In the genomic region with DNA sequence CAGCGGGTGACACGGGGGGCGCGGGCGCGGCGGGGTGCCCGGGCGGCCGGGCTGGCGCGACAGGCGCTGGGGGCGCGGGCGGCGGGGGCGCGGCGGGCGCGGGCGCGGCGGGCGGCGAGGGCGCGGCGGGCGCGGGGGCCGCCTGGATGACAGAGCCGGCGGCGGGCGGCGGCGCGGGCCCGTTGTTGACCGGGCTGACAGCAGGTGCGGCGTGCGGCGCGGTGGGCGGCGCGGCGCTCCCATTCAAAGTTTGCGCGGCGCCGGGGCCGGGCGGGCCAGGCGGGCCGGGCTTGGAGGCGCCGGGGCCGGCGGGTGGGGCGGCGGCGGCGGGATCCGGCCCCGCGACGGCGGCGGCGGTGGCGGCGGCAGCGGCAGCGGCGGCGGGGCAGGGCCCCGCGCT, we compare ENCODE assay signal across 8 mouse cellular contexts. TPM values are rescaled to one million over a fixed set of nuclear protein-coding genes. Genes with fewer than 3 reads are reported as not detected.
A peak's percentile ranks its signal among the peaks of the same experiment; 100 is the strongest.
DNase-seq lines count a peak whose midpoint lies in the region; ATAC-seq lines count a peak whose summit lies in the region.

No protein-coding gene starts in this region.

- peak; percentile 47 for DNase-seq in CD4-positive, CD25-positive, alpha-beta regulatory T cell, adult 2 months (ENCODE audit: low read depth, low spot score)
- no peak for DNase-seq in lung, postnatal 14 days
- DNase-seq in forebrain, embryonic 14.5 days (ENCODE audit: low spot score): peak; percentile 14
- DNase-seq in T-cell, adult 2 months (ENCODE audit: low spot score): no peak

- H3K27me3 ChIP-seq in lung, embryonic 15.5 days: no peaks in the 10 kb centered on the region
- H3K27me3 ChIP-seq in forebrain, embryonic 14.5 days (replicated peaks; ENCODE audit: control insufficient read depth, insufficient read depth, low read length): no peaks in the 10 kb centered on the region
- H3K27me3 ChIP-seq in limb, embryonic 13.5 days: no peaks in the 10 kb centered on the region
- no peaks in the 10 kb centered on the region; the same call in 1 of the 2 replicates for H3K27me3 ChIP-seq in neural tube, embryonic 15.5 days (replicated peaks)

- peak overlapping the region; percentile 78 for H3K4me3 ChIP-seq in lung, embryonic 15.5 days
- peak overlapping the region; percentile 84 for H3K4me3 ChIP-seq in forebrain, embryonic 14.5 days (ENCODE audit: low read depth, low read length)
- H3K4me3 ChIP-seq in limb, embryonic 13.5 days: peak overlapping the region; percentile 79
- H3K4me3 ChIP-seq in neural tube, embryonic 15.5 days (replicated peaks): peak overlapping the region; percentile 90

- H3K4me1 ChIP-seq in lung, embryonic 15.5 days: peaks cover 30% of the 10 kb centered on the region
- H3K4me1 ChIP-seq in forebrain, embryonic 14.5 days (ENCODE audit: control insufficient read depth, insufficient read depth, low read length): peaks cover 31% of the 10 kb centered on the region
- peaks cover 59% of the 10 kb centered on the region for H3K4me1 ChIP-seq in limb, embryonic 13.5 days
- peaks cover 56% of the 10 kb centered on the region for H3K4me1 ChIP-seq in neural tube, embryonic 15.5 days

- WGBS in lung, embryonic 15.5 days: under 1% methylated on average over 44 of the region's 82 CpGs
- under 1% methylated on average over 17 of the region's 82 CpGs for WGBS in forebrain, embryonic 14.5 days
- WGBS in limb, embryonic 13.5 days: 0% methylated on average over 15 of the region's 82 CpGs
- WGBS in neural tube, embryonic 15.5 days: 0% methylated on average over 23 of the region's 82 CpGs

- H3K4me2 ChIP-seq in lung, embryonic 15.5 days: peak overlapping the region; percentile 96
- H3K4me2 ChIP-seq in forebrain, embryonic 14.5 days (ENCODE audit: low read length): peak overlapping the region; percentile 100; the same call in 1 of the 2 replicates
- peak overlapping the region; percentile 100 for H3K4me2 ChIP-seq in limb, embryonic 13.5 days (replicated peaks)
- H3K4me2 ChIP-seq in neural tube, embryonic 15.5 days: peak overlapping the region; percentile 97

- no peaks in the 10 kb centered on the region for H3K36me3 ChIP-seq in lung, embryonic 15.5 days
- no peaks in the 10 kb centered on the region for H3K36me3 ChIP-seq in forebrain, embryonic 14.5 days (ENCODE audit: control insufficient read depth, insufficient read depth, low read length)
- H3K36me3 ChIP-seq in limb, embryonic 13.5 days: no peaks in the 10 kb centered on the region
- no peaks in the 10 kb centered on the region for H3K36me3 ChIP-seq in neural tube, embryonic 15.5 days

- ATAC-seq in CD4-positive, CD25-positive, alpha-beta regulatory T cell, adult 4 months: no peak
- no peak for ATAC-seq in lung, embryonic 15.5 days (ENCODE audit: borderline replicate concordance, extremely low read depth, low FRiP score, low TSS enrichment)
- ATAC-seq in forebrain, embryonic 14.5 days: no peak
- no peak for ATAC-seq in limb, embryonic 13.5 days (ENCODE audit: low FRiP score, low read depth)
- no peak for ATAC-seq in neural tube, embryonic 15.5 days (ENCODE audit: low FRiP score)

- H3K9me3 ChIP-seq in lung, embryonic 15.5 days: no peaks in the 10 kb centered on the region
- no peaks in the 10 kb centered on the region for H3K9me3 ChIP-seq in forebrain, embryonic 14.5 days (replicated peaks; ENCODE audit: control insufficient read depth, low read length)
- no peaks in the 10 kb centered on the region for H3K9me3 ChIP-seq in limb, embryonic 13.5 days
- no peaks in the 10 kb centered on the region for H3K9me3 ChIP-seq in neural tube, embryonic 15.5 days (replicated peaks)

- peak overlapping the region; percentile 76; the same call in 1 of the 2 replicates for H3K9ac ChIP-seq in lung, embryonic 15.5 days
- peak overlapping the region; percentile 79 for H3K9ac ChIP-seq in forebrain, embryonic 14.5 days (ENCODE audit: low read length)
- H3K9ac ChIP-seq in limb, embryonic 13.5 days: peak overlapping the region; percentile 81
- peak overlapping the region; percentile 78 for H3K9ac ChIP-seq in neural tube, embryonic 15.5 days (replicated peaks)

- no peak overlapping the region; the same call in 1 of the 2 replicates for H3K27ac ChIP-seq in lung, embryonic 15.5 days
- peak overlapping the region; percentile 93 for H3K27ac ChIP-seq in forebrain, embryonic 14.5 days (ENCODE audit: low read depth, low read length)
- H3K27ac ChIP-seq in limb, embryonic 13.5 days: no peak overlapping the region
- peak overlapping the region; percentile 98 for H3K27ac ChIP-seq in neural tube, embryonic 15.5 days (replicated peaks)

RNA-seq across cellular contexts. Expression of gene Taf4, which starts 0.6 kb away (rescaled TPM):
- polyA plus RNA-seq in CD4-positive, CD25-positive, alpha-beta regulatory T cell, adult 4 months (2017; shearing (Covaris generic)): 1 to 10 TPM; 3.5 to 6.7 TPM
- polyA plus RNA-seq in lung, embryonic 15.5 days (2015; fragmentation: Nextera tagmentation; extraction: Ambion mirVana): 3.4 and 3.7 TPM in 2 replicates
- polyA plus RNA-seq in forebrain, embryonic 14.5 days (2014; fragmentation: Nextera tagmentation; extraction: Ambion mirVana): 4.3 and 5.8 TPM in 2 replicates
- 2.7 and 3.3 TPM in 2 replicates for polyA plus RNA-seq in limb, embryonic 13.5 days (2015; fragmentation: Nextera tagmentation; extraction: Ambion mirVana)
- polyA plus RNA-seq in neural tube, embryonic 15.5 days (2015; fragmentation: Nextera tagmentation; extraction: Ambion mirVana): 3.1 and 3.2 TPM in 2 replicates

RNA-seq across cellular contexts. Expression of gene Lsm14b, which starts 48.9 kb away (rescaled TPM):
- 1 to 10 TPM; 2.0 to 2.9 TPM for polyA plus RNA-seq in CD4-positive, CD25-positive, alpha-beta regulatory T cell, adult 4 months (2017; shearing (Covaris generic))
- 7.5 and 9.5 TPM in 2 replicates for polyA plus RNA-seq in lung, embryonic 15.5 days (2015; fragmentation: Nextera tagmentation; extraction: Ambion mirVana)
- 17.9 and 29.1 TPM in 2 replicates for polyA plus RNA-seq in forebrain, embryonic 14.5 days (2014; fragmentation: Nextera tagmentation; extraction: Ambion mirVana)
- 11.2 and 11.7 TPM in 2 replicates for polyA plus RNA-seq in limb, embryonic 13.5 days (2015; fragmentation: Nextera tagmentation; extraction: Ambion mirVana)
- polyA plus RNA-seq in neural tube, embryonic 15.5 days (2015; fragmentation: Nextera tagmentation; extraction: Ambion mirVana): 16.4 and 24.0 TPM in 2 replicates

Comparison
In these comparisons a context has a peak if more than half of its experiments do, and no peak if none do; other contexts are left out.
1. DNase-seq: peak in CD4-positive, CD25-positive, alpha-beta regulatory T cell, adult 2 months (single experiment) and forebrain, embryonic 14.5 days (single experiment); none in lung, postnatal 14 days (single experiment) and T-cell, adult 2 months (single experiment).
2. H3K27ac ChIP-seq: peak in forebrain, embryonic 14.5 days (single experiment) and neural tube, embryonic 15.5 days (single experiment); none in lung, embryonic 15.5 days (single experiment) and limb, embryonic 13.5 days (single experiment).
3. Peak in every context shown above with its lines, with median percentiles within 50 percentile points of each other: H3K4me2 ChIP-seq, H3K4me3 ChIP-seq and H3K9ac ChIP-seq.